Mouse (Mus musculus) liver, adult 2 months (tissue): ENCODE results near the gene Rnase2b. TPM values are rescaled to one million over a fixed set of nuclear protein-coding genes. Genes with fewer than 3 reads are reported as not detected.

Source experiments
- DNase-seq: peaks from one replicate; pipeline ENCODE4 v3.0.0-alpha.2; 2011; ENCODE audit warnings: low read depth, low spot score; ENCODE audit errors: extremely low read depth
- H3K27ac ChIP-seq: fragments of 200-500 bp; replicated peaks from 2 replicates; pipeline ENCODE4 v1.5.1; 2012; ENCODE audit warnings: low read depth, mild to moderate bottlenecking, control low read depth, inconsistent platforms, low read length; ENCODE audit not compliant: insufficient read depth
- H3K27me3 ChIP-seq: fragments of 200-500 bp; 2 replicates; pipeline ENCODE4 v1.6.1; 2012; ENCODE audit warnings: mild to moderate bottlenecking, moderate library complexity, low read length, inconsistent platforms; ENCODE audit not compliant: control insufficient read depth, insufficient read depth
- H3K36me3 ChIP-seq: fragments of 200-500 bp; 2 replicates; pipeline ENCODE4 v1.6.1; 2012; ENCODE audit warnings: low read length, inconsistent platforms; ENCODE audit not compliant: control insufficient read depth, insufficient read depth
- H3K4me1 ChIP-seq: fragments of 200-500 bp; 2 replicates; pipeline ENCODE4 v1.6.1; 2011; ENCODE audit warnings: low read length; ENCODE audit not compliant: control insufficient read depth, insufficient read depth
- H3K4me3 ChIP-seq: fragments of 200-500 bp; 2 replicates; pipeline ENCODE4 v1.5.1; 2011; ENCODE audit warnings: low read depth, mild to moderate bottlenecking, control low read depth, low read length, moderate library complexity; ENCODE audit not compliant: insufficient read depth
- H3K79me2 ChIP-seq: fragments of 200-500 bp; 2 replicates; pipeline ENCODE4 v1.6.1; 2012; ENCODE audit warnings: inconsistent platforms, mild to moderate bottlenecking, low read length, moderate library complexity; ENCODE audit not compliant: control insufficient read depth, insufficient read depth
- H3K9ac ChIP-seq: fragments of 200-500 bp; 2 replicates; pipeline ENCODE4 v1.6.1; 2012; ENCODE audit warnings: low read depth, mild to moderate bottlenecking, control low read depth, inconsistent platforms, low read length
- CTCF ChIP-seq: fragments of 200-500 bp; IDR thresholded peaks from 2 replicates; pipeline ENCODE4 v1.5.1; 2011; ENCODE audit warnings: low read depth, low read length, control low read depth
- POLR2A ChIP-seq: fragments of 200-500 bp; IDR thresholded peaks from 2 replicates; pipeline ENCODE4 v1.6.1; 2011; ENCODE audit warnings: low read length, control low read depth; ENCODE audit not compliant: insufficient read depth; ENCODE audit errors: extremely low read depth
- WGBS: fragments of 180-500 bp; shearing (Covaris S2); methylation state at CpG from one replicate; pipeline ENCODE4 v1.1.7; 2018; 5-methylcytosine and 5-hydroxymethylcytosine counted together
- polyA plus RNA-seq: library from polyadenylated mRNA; depleted of rRNA; stranded (reverse); fragments of >200 nt; gene quantifications from 2 replicates; pipeline ENCODE4 v1.2.3, GENCODE M21; 2012
- total RNA-seq: library from RNA; depleted of rRNA; stranded (reverse); fragments of >200 nt; gene quantifications from 2 replicates; pipeline ENCODE4 v1.2.3, GENCODE M21; 2014

The Rnase2b gene
- total and polyA plus RNA-seq, 2 experiments, result not detected

DNA sequence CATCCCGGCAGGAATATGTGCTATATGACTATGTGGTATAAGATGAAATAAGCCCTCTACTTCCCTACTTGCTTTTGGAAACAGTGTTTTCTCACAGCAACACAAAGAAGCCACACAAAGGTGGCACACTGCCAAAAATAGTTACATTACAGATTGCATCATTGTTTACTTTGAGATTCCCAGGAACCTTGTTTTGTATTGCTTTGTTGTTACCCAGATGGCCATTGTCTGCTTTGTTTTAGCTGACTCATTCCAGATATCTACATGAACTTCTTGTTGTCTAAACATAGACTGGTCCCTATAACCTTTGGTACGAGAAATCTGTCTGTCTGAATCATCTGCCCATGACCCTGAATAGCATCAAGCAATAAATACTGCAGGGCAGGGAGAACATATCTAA, 21.7 kb upstream of the Rnase2b start:
- Histone ChIP-seq H3K27me3 (no peaks in the 10 kb centered on the region), H3K79me2 (no peaks in the 10 kb centered on the region), H3K36me3 (no peaks in the 10 kb centered on the region), H3K4me3 (no peak overlapping the region), H3K4me1 (no peaks in the 10 kb centered on the region), H3K27ac (no peak overlapping the region), H3K9ac (no peak overlapping the region)
- WGBS, result 66% methylated on average over 2 of the region's 2 CpGs
- DNase-seq, result peak; percentile 10
- no peak for TF ChIP-seq POLR2A
- no peak for TF ChIP-seq CTCF

DNA sequence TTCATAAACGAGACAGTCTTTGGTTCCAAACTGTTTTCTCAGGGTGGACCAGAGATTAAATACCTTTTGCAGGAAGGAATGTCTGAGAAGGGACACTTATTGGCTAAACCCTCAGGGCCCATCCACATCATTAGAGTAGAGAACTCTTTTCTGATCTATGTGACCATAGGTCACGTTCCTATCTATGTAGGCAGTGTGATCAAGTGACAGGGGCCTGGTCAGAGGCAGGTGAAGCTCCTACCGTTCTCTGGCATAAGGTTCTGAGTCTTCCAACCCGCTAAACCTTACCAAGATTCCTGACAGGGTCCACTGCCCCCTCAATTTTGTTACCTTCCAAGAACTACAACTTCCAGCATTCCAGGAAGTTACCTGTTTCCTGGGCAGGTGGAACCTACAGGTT, 19.9 kb upstream of the Rnase2b start:
- no peaks in the 10 kb centered on the region for H3K4me1 ChIP-seq
- 87% methylated on average over 4 of the region's 4 CpGs for WGBS

DNA sequence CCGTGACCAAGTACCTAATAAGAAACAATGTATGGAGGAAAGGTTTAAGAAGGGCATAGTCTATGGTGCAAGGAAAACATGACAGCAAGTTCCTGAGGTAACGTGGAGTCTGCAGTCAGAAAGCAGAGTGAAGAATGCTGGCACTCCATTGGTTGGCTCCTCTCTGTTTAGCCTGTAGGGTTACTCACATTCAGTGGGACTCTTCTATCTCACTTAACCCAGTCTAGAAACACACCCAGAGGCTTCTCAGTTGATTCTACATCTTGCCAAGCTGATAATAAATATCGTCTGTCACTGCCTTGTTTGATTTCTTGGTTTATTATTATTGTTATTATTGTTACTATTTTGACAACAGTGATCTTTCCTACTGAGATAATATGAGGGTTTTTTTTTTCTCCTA, 19.5 kb upstream of the Rnase2b start:
- H3K4me3 ChIP-seq, result no peak overlapping the region
- 91% methylated on average over 3 of the region's 3 CpGs for WGBS
- H3K27me3 ChIP-seq, result no peaks in the 10 kb centered on the region
- no peaks in the 10 kb centered on the region for H3K79me2 ChIP-seq
- no peak for DNase-seq
- H3K36me3 ChIP-seq, result no peaks in the 10 kb centered on the region
- H3K27ac ChIP-seq, result no peak overlapping the region
- no peaks in the 10 kb centered on the region for H3K4me1 ChIP-seq
- no peak overlapping the region for H3K9ac ChIP-seq
- no peak for TF ChIP-seq POLR2A
- TF ChIP-seq CTCF, result no peak

More for the DNA sequence above, 19.9 kb upstream of the Rnase2b start:
- no peak for TF ChIP-seq CTCF
- TF ChIP-seq POLR2A, result no peak
- no peaks in the 10 kb centered on the region for H3K79me2 ChIP-seq
- H3K36me3 ChIP-seq, result no peaks in the 10 kb centered on the region
- no peak overlapping the region for H3K4me3 ChIP-seq
- no peak for DNase-seq
- H3K9ac ChIP-seq, result no peak overlapping the region
- H3K27me3 ChIP-seq, result no peaks in the 10 kb centered on the region
- H3K27ac ChIP-seq, result no peak overlapping the region

DNA sequence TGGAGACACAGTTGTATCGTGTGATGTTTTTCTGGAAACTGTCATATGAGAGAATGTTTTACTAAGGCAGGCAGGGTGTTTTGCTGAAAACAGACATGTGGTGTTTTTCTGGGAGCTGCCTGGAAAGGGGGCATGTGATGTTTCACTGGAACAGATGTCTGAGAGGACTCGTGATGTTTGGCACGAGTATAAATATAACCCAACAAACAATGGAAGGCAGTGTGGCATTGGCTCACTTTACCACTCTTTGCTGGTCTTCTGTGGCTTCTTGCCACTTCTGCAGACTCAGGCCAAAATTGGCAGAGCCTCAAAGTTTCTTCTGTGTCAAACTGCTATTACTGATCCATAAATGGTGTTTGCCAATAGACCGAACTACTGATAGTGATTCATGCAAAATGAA, 18.8 kb upstream of the Rnase2b start:
- H3K4me1 ChIP-seq, result no peaks in the 10 kb centered on the region
- no peak overlapping the region for H3K27ac ChIP-seq
- no peaks in the 10 kb centered on the region for H3K36me3 ChIP-seq
- WGBS, result 49% methylated on average over 4 of the region's 4 CpGs
- H3K4me3 ChIP-seq, result no peak overlapping the region
- H3K27me3 ChIP-seq, result no peaks in the 10 kb centered on the region
- H3K9ac ChIP-seq, result no peak overlapping the region
- no peak for TF ChIP-seq CTCF
- no peaks in the 10 kb centered on the region for H3K79me2 ChIP-seq
- no peak for DNase-seq

DNA sequence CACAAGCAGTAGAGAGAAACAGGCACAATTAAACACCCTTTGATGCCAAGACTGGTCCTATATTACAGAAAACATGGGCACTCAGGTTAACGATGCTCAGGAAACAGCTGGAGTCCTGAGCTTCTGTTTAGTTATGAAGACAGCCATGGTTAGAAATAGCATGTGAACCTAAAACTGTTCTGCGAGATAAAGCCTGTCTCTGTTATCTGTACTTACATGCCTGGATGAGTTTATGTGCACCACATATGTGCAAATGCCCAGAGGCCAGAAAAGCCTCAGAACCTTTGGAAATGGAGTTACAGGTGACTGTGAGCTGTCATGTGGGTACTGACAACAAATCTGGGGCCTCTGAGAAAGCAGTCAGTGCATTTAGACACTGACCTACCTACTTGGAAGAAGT, 18.1 kb upstream of the Rnase2b start:
- WGBS, result 75% methylated on average over 2 of the region's 2 CpGs
- no peaks in the 10 kb centered on the region for H3K4me1 ChIP-seq
- no peak for DNase-seq
- no peak overlapping the region for H3K4me3 ChIP-seq
- TF ChIP-seq CTCF, result no peak
- TF ChIP-seq POLR2A, result no peak
- H3K9ac ChIP-seq, result no peak overlapping the region
- no peaks in the 10 kb centered on the region for H3K27me3 ChIP-seq
- H3K79me2 ChIP-seq, result no peaks in the 10 kb centered on the region
- H3K27ac ChIP-seq, result no peak overlapping the region
- H3K36me3 ChIP-seq, result no peaks in the 10 kb centered on the region

DNA sequence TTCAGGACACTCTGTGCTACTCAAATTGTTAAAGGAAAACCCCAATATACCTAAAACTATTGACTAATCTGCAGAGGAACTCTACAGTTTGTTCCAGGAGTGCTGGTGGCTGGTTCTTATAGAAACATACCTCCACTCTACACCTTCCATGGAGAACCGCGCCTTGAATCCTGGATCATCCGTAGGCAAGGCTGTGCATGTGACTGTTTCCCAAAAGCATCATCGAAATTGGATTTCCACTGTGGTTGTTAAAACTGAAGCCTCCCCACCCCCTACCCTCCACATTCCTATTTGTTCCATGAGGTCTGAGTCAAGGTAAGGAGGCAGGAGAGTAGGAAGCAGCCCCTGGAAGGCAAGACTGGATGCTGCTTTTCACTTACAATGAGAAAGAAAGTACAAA, 17.6 kb upstream of the Rnase2b start:
- Histone ChIP-seq H3K36me3 (no peaks in the 10 kb centered on the region), H3K79me2 (no peaks in the 10 kb centered on the region), H3K27ac (no peak overlapping the region), H3K4me1 (no peaks in the 10 kb centered on the region), H3K27me3 (no peaks in the 10 kb centered on the region), H3K9ac (no peak overlapping the region), H3K4me3 (no peak overlapping the region)
- DNase-seq, result no peak
- 95% methylated on average over 4 of the region's 4 CpGs for WGBS
- TF ChIP-seq POLR2A, result no peak
- no peak for TF ChIP-seq CTCF
